Mouse (Mus musculus) thymus, postnatal 0 days (tissue): ENCODE results near the gene Gimap9. TPM values are rescaled to one million over a fixed set of nuclear protein-coding genes. Genes with fewer than 3 reads are reported as not detected.

Source experiments
- DNase-seq: peaks from one replicate; pipeline ENCODE4 v3.0.0-alpha.2; 2015; ENCODE audit warnings: low spot score
- polyA plus RNA-seq: library from polyadenylated mRNA; unstranded; fragments of >200 nt; fragmentation: Nextera tagmentation; extraction: Ambion mirVana; gene quantifications from 2 replicates; pipeline ENCODE4 v1.2.1, GENCODE M21; 2015

Gimap9 gene
- polyA plus RNA-seq, 1 experiment from 2014 or later: 164 TPM

GRCm38 (mm10) chr6:48685694-48686665, 10.1 kb downstream of the Gimap9 start:
- no peak for DNase-seq

- DNase-seq: no peak
Observed at GRCm38 (mm10) chr6:48687077-48687476, 11.1 kb downstream of the Gimap9 start.

- no peak for DNase-seq
Observed at GRCm38 (mm10) chr6:48689320-48689719, 13.4 kb downstream of the Gimap9 start.

- no peak for DNase-seq
Observed at GRCm38 (mm10) chr6:48692962-48693361, 17.0 kb downstream of the Gimap9 start.

GRCm38 (mm10) chr6:48696830-48697554, 21.1 kb downstream of the Gimap9 start:
- no peak for DNase-seq

GRCm38 (mm10) chr6:48697555-48697930, 21.6 kb downstream of the Gimap9 start:
- DNase-seq: no peak

GRCm38 (mm10) chr6:48698066-48698856, 22.3 kb downstream of the Gimap9 start:
- no peak for DNase-seq

GRCm38 (mm10) chr6:48698888-48699287, 23.0 kb downstream of the Gimap9 start:
- no peak for DNase-seq

GRCm38 (mm10) chr6:48700251-48701075, 24.5 kb downstream of the Gimap9 start:
- no peak for DNase-seq

GRCm38 (mm10) chr6:48702146-48702545, 26.2 kb downstream of the Gimap9 start:
- DNase-seq: no peak

- no peak for DNase-seq
Observed at GRCm38 (mm10) chr6:48702601-48703000, 26.7 kb downstream of the Gimap9 start.

GRCm38 (mm10) chr6:48704146-48704545, 28.2 kb downstream of the Gimap9 start:
- DNase-seq: no peak

GRCm38 (mm10) chr6:48706130-48706529, 30.2 kb downstream of the Gimap9 start:
- DNase-seq: no peak

- DNase-seq: peak; percentile 88
Observed at GRCm38 (mm10) chr6:48718455-48718854, 42.5 kb downstream of the Gimap9 start, which contains the start of the genes Gm28053 and Gimap7. Gene Gm28053 (plus strand): TSS chr6:48718607. Gene Gimap7 (plus strand): TSS chr6:48718621.

- DNase-seq: no peak
Observed at GRCm38 (mm10) chr6:48720326-48720725, 44.4 kb downstream of the Gimap9 start.

- DNase-seq: no peak
Observed at GRCm38 (mm10) chr6:48723468-48723867, 47.5 kb downstream of the Gimap9 start.

GRCm38 (mm10) chr6:48725476-48725875, 49.5 kb downstream of the Gimap9 start:
- no peak for DNase-seq

- DNase-seq: peak; percentile 56
Observed at GRCm38 (mm10) chr6:48727761-48728160, 51.8 kb downstream of the Gimap9 start.
